Mouse (Mus musculus): ENCODE results near the gene Gm14124. TPM values are rescaled to one million over a fixed set of nuclear protein-coding genes. Genes with fewer than 3 reads are reported as not detected.

The Gm14124 gene
- polyA plus RNA-seq, 2 experiments: 0.06 TPM; not detected in 1

- 93% methylated on average over 1 of the region's 1 CpGs for WGBS
- Histone ChIP-seq H3K4me2 (replicated peaks; ENCODE audit: low read depth, low read length, severe bottlenecking) (no peak overlapping the region), H3K9ac (ENCODE audit: low read depth, low read length, severe bottlenecking) (no peak overlapping the region), H3K27me3 (ENCODE audit: control insufficient read depth, insufficient read depth, low read length) (no peaks in the 10 kb centered on the region), H3K4me1 (ENCODE audit: control insufficient read depth, insufficient read depth, low read length) (no peaks in the 10 kb centered on the region), H3K4me3 (replicated peaks; ENCODE audit: low read length) (no peak overlapping the region), H3K27ac (replicated peaks; ENCODE audit: low read depth, low read length) (no peak overlapping the region), H3K9me3 (ENCODE audit: control insufficient read depth, low read length) (peaks cover 59% of the 10 kb centered on the region), H3K36me3 (ENCODE audit: control insufficient read depth, insufficient read depth, low read length) (peaks cover 18% of the 10 kb centered on the region)
- no peak for DNase-seq (ENCODE audit: low spot score)
- no peak for TF ChIP-seq POLR2A (IDR thresholded peaks at IDR 0.05; ENCODE audit: borderline replicate concordance, extremely low read depth, insufficient read depth, insufficient read length)
- no peak for ATAC-seq (ENCODE audit: low FRiP score, low read depth)
Measured at GRCm38 (mm10) chr2:150318973-150319372, 61.7 kb downstream of the Gm14124 start.

Other genes starting within 250 kb of the Gm14124 start
- gene Zfp120, start 120.8 kb upstream of the Gm14124 start, polyA plus RNA-seq (2012; rRNA removed): 1.8 and 2.7 TPM in 2 replicates
- gene Zfp120, start 120.8 kb upstream of the Gm14124 start, polyA plus RNA-seq (2014; fragmentation: Nextera tagmentation; extraction: Ambion mirVana): 9.1 and 10.4 TPM in 2 replicates
- not detected in 2 replicates for gene Gm10770, start 77.8 kb upstream of the Gm14124 start, polyA plus RNA-seq (2012; rRNA removed)
- gene Gm10770, start 77.8 kb upstream of the Gm14124 start, polyA plus RNA-seq (2014; fragmentation: Nextera tagmentation; extraction: Ambion mirVana): not detected in 2 replicates
- gene Gm14139, start 75.8 kb upstream of the Gm14124 start, polyA plus RNA-seq (2012; rRNA removed): 0.06 TPM in 1 of 2 replicates, not detected in the other
- not detected in 2 replicates for gene Gm14139, start 75.8 kb upstream of the Gm14124 start, polyA plus RNA-seq (2014; fragmentation: Nextera tagmentation; extraction: Ambion mirVana)
- gene Zfp937, start 39.4 kb upstream of the Gm14124 start, polyA plus RNA-seq (2012; rRNA removed): 1.7 and 2.2 TPM in 2 replicates
- 8.4 and 8.5 TPM in 2 replicates for gene Zfp937, start 39.4 kb upstream of the Gm14124 start, polyA plus RNA-seq (2014; fragmentation: Nextera tagmentation; extraction: Ambion mirVana)
- gene Gm21994, start 1.9 kb upstream of the Gm14124 start, polyA plus RNA-seq (2012; rRNA removed): 2.0 and 2.4 TPM in 2 replicates
- 3.5 and 4.4 TPM in 2 replicates for gene Gm21994, start 1.9 kb upstream of the Gm14124 start, polyA plus RNA-seq (2014; fragmentation: Nextera tagmentation; extraction: Ambion mirVana)
- gene Gm10130, start 66.2 kb downstream of the Gm14124 start, polyA plus RNA-seq (2012; rRNA removed): 0.45 and 0.67 TPM in 2 replicates
- gene Gm10130, start 66.2 kb downstream of the Gm14124 start, polyA plus RNA-seq (2014; fragmentation: Nextera tagmentation; extraction: Ambion mirVana): 1.9 and 3.6 TPM in 2 replicates
- gene 3300002I08Rik, start 105.2 kb downstream of the Gm14124 start, polyA plus RNA-seq (2012; rRNA removed): 2.7 and 2.8 TPM in 2 replicates
- 9.0 TPM in 2 replicates for gene 3300002I08Rik, start 105.2 kb downstream of the Gm14124 start, polyA plus RNA-seq (2014; fragmentation: Nextera tagmentation; extraction: Ambion mirVana)
- 1.2 and 1.5 TPM in 2 replicates for gene Zfp442, start 194.0 kb downstream of the Gm14124 start, polyA plus RNA-seq (2012; rRNA removed)
- 6.7 and 7.6 TPM in 2 replicates for gene Zfp442, start 194.0 kb downstream of the Gm14124 start, polyA plus RNA-seq (2014; fragmentation: Nextera tagmentation; extraction: Ambion mirVana)
- 0.05 and 0.06 TPM in 2 replicates for gene Zfp345, start 227.6 kb downstream of the Gm14124 start, polyA plus RNA-seq (2012; rRNA removed)
- gene Zfp345, start 227.6 kb downstream of the Gm14124 start, polyA plus RNA-seq (2014; fragmentation: Nextera tagmentation; extraction: Ambion mirVana): not detected in 2 replicates